Mouse (Mus musculus) left cerebral cortex, postnatal 10 days (tissue): Measurements from ENCODE around the gene Odf3l2. TPM values are rescaled to one million over a fixed set of nuclear protein-coding genes. Genes with fewer than 3 reads are reported as not detected.

Experiments used
- DNase-seq, 2 experiments: peaks; one replicate each; pipeline ENCODE4 v3.0.0; 2021 to 2022; ENCODE audit warnings: low spot score in 2 of 2, mixed read lengths in 1 of 2; ENCODE audit errors: extremely low spot score in 1 of 2
- intact Hi-C: fragments of 180-260 bp; cut with DNase I; formaldehyde crosslinking; loops from one replicate; pipeline ENCODE4 v1.15.1; 2025
- total RNA-seq, 2 experiments: library from RNA; stranded (reverse); gene quantifications; 2 replicates each; pipeline ENCODE4 v1.2.3; 2021

Odf3l2 gene
- under 1 TPM; 0.39 to 0.73 TPM for total RNA-seq

- intact Hi-C loops: no loop called here
- no peak for DNase-seq
Measured at GRCm38 (mm10) chr10:79645711-79646110, at the start of gene Odf3l2. Gene Odf3l2, minus strand, starts transcription at chr10:79645738.

DNA sequence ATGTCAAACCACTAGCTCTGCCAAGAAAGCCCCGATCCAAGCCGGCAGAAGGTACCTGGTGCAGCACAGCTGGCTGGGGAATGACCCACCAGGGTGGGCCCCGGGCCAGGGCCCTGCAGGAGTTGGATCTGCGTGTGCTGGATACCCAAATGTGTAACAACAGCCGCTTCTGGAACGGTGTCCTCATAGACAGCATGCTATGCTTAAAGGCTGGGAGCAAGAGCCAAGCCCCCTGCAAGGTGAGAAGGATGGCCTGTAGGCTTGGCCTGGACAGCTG is 48.8 kb upstream of the Odf3l2 start:
- intact Hi-C loops: no loop called here
- peak in 1 of 2 experiments; percentile 44 for DNase-seq

GRCm38 (mm10) chr10:79693580-79694378 is 48.2 kb upstream of the Odf3l2 start:
- intact Hi-C loops: no loop called here
- DNase-seq: peak in 1 of 2 experiments; percentile 40

DNA sequence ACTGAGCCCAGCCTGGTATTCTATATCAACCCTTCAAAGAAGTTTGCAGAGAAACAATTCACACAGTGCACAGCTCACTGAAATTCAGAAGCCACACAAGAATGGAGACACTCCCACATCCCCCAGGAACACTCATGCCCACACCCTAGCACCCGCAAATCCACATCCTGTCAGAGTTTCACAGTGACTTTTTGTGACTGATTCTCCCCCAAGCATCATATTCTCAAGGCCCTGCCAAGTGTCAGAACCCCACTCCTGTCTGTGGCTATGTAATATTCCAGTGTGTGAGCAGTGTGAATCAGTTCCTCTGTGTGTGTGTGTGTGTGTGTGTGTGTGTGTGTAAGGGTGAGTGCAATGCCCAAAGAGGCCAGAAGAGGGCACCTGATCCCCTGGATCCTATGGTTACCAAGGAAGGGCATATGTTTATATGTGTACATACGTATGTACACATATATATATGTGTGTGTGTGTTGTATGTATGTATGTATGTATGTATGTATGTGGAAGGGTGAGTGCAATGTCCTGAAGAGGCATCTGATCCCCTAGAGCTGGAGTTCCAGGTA is 46.5 kb upstream of the Odf3l2 start:
- no peak for DNase-seq
- intact Hi-C loops: no loop called here

DNA sequence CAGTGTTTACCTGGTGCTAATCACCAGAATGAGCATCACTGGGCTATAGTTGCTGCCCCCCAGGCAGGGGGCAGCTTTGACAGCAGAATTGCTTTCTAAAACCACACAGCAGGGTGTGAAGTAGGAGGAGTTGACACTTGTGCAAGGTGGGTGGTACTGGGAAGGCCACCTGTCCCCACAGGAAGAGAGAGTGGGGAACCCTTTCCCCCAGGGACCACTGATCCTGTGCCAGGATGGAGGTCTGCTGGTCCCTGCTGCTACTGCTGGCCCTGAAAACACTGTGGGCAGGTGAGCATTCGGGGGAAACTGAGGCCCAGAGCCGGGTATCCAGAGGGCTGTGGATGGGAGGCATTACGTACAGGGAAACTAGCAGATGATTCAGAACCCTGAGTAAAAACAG is 43.6 kb upstream of the Odf3l2 start:
- DNase-seq: peak in 1 of 2 experiments; percentile 34
- intact Hi-C loops: no loop called here

DNA sequence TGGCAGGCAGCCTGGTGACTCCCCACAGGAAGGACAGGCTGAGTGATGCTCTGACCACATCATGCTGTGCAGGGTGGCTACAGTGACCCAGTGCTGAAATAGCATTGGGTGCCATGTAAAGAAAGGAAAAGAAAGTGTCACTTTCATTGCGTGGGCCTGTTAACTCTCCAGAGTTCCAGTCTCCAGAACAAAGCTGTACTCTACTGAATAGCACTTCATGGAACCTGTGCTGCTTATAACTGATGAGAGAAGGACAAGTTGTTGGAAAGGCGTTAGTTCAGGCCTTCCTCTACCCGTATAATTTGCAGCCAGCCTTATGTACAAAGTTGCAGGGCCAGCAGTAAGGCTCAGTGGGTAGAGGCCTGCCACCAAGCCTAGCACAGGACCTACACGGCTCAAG is 43.2 kb upstream of the Odf3l2 start, which contains the start of gene Gzmm:
Gzmm (plus strand) TSS at position 301 of the 400 bp plus-strand sequence.
- intact Hi-C loops: no loop called here

GRCm38 (mm10) chr10:79687513-79687912 is 42.0 kb upstream of the Odf3l2 start:
- intact Hi-C loops: no loop called here
- no peak for DNase-seq

More for the DNA sequence above, 43.2 kb upstream of the Odf3l2 start, which contains the start of gene Gzmm:
- no peak for DNase-seq

DNA sequence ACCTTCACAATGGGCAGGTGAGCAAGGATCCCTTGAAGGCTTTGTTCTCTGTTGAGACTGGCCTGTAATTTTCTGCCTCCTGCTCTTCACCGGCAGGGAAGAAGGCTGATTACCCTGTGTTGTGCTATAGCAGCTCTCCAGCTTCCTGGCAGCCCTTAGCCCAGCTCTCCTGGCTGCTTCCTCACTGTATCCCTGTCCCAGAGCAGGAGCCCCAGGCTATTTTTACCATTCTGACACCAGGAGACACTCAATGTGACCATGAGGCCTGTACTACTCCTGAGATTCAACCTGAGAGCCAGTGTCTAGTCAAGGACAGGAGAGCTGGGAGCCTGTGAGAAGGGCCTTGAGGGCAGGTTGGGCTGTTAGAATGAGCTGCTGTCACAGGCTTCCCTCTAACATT is 41.2 kb upstream of the Odf3l2 start:
- intact Hi-C loops: no loop called here
- no peak for DNase-seq

GRCm38 (mm10) chr10:79686219-79686618 is 40.7 kb upstream of the Odf3l2 start:
- no peak for DNase-seq
- intact Hi-C loops: no loop called here

DNA sequence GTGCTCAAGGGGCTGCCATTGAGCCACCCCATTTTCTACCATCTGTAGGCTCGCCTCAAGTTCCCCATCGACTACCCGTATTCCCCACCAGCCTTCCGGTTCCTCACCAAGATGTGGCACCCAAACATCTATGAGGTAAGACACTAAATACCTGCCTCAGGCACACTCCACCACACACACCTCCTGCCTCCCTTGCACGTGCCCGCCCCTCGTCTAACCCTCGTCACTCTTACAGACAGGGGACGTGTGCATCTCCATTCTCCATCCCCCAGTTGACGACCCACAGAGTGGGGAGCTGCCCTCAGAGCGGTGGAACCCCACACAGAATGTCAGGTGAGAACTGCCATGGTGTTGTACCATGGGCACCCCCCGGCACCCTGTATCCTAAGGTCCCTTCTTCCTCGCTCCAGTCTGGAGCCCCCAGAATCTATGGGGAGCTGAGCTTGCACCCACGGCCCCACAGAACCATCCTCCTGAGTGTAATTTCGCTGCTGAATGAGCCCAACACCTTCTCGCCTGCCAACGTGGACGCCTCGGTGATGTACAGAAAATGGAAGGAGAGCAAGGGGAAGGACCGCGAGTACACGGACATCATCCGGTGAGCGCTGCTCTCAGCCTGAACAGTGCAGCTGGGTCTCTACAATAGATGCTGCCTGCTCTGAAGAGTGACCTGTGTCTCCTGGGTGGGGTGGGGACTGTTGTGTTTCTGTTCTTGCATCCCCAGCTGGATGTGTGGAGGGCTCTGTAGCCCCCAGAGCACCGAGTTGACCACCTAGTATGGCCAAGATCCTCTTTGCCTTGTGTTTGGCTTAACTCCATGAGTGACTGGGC is 39.4 kb upstream of the Odf3l2 start:
- peak in 1 of 2 experiments; percentile 25 for DNase-seq
- intact Hi-C loops: no loop called here

- intact Hi-C loops: no loop called here
- DNase-seq: peak in 1 of 2 experiments; percentile 26
Measured at GRCm38 (mm10) chr10:79683726-79684640, 38.4 kb upstream of the Odf3l2 start.

DNA sequence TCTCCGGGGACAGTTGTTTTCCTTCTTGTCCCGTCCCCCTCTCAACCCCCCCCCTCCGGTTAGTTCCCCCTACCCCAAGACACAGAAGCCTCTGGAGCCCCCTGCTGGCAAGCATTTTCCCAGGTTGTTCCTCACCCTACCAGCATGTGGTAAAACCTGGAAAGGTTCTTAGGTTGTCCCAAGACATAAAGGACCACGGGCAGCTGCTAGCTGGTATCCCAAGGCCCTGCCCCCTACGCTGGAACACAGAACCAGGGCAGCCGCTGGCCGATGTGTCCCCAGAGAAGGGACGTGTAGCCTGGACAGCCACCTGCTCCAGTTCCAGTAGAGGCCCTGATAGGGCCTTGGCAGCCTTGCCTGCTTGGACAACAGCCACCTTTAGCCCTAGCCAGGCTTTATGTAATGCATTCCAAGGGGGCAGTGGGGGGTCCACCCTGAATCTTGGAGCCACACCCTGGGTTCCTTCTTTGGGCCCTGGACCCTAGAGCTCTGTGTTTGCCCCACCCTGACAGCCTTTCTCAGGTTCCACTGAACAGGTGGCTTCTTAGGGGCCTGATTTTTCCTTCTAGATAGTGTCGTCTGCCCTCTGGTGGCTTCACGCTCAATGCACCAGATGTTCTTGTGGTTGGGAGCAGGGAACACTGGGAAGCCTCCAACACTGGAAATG is 37.5 kb upstream of the Odf3l2 start:
- intact Hi-C loops: no loop called here
- DNase-seq: peak in 1 of 2 experiments; percentile 81

DNA sequence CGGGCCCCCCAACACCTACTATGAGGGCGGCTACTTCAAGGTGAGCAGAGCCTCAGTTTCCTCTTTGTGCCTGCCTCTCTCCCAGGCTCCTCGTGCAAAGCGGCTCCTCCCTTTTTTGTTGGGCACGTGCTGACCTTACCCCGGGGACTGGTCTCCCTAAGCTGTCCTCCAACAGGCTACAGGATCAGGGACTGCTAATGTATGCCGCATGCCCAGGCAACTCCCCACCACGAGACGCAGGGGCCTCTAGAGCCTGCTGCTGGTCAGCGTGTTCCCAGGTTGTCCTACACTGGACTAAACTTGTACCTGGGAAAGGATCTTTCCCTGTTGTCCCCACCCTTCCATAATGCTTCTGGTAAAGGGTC is 37.0 kb upstream of the Odf3l2 start:
- DNase-seq: peak in 1 of 2 experiments; percentile 50
- intact Hi-C loops: no loop called here

DNA sequence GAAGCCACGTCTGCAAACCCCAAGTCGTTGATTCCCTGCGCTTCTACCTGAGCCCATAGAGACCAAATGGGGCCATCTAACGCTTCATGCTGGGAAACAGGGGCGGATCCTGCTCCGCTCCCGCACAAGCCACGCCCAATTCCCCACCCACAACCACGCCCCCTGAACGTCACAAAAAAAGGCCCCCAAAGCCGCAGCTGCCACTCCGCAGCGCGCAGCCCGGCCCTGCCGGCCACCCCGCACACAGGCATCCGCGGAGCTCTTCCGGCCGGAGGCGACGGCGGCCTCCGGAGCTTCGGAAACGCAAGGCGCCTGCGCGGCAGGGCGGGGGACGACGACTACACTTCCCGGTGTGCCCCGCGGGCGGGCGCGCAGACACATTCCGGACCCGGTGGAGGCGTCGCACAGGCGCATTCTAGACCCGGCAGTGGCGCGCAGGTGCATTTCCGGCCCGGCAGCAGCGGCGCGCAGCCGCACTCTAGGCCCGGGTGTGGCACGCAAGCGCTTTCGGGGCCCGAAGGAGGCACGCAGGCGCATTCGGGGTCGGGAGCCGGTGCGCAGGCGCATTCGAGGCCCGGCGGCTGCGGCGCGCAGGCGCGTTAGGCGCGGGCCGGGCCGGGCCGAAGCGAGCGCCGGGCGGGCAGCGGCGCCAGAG is 36.2 kb upstream of the Odf3l2 start, which contains the start of gene Cdc34:
Cdc34 (plus strand) TSS at position 605 of the 655 bp plus-strand sequence.
- DNase-seq: peak; percentile 99 to 100
- intact Hi-C loops: no loop called here

DNA sequence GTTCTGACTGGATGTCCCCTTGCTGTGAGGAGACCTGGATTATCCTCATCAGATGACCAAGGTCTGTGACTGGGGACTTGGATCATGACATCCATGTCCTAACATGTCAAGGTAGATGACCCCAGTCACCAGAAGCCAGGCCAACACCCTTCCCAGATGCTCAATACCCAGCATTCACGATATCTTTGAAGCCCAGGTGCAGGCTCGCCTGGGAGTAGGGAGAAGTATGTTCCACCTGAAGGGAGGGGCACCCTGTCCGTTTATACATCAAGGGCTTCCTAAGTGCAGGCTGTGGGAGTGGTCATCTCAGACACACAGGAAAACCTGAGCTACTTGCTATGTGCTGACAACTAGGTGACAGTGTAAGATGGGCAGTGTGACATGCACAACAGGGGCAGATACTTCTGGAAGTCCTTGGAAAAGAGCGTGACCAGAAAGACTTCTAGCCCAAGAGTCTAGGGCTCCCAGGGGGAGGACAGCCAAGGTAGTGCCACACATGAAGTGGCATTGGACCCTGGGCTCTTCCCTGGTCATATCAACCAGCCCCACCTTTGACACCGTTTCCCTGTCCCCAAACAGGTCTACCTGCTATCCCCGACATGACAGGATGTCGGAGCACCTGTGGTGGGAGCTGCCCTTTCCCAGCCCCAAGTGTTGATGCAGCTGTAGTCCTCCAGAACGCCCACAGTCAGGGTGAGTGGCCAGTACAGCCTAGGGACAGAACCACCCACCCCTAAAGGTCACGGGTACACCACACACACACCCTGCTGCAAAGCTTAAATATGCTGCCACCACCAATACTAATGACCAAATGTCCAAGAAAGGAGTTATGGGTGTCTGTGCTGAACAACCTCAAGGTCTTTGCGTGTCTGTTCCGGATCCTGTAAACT is 35.3 kb upstream of the Odf3l2 start:
- intact Hi-C loops: no loop called here
- DNase-seq: peak in 1 of 2 experiments; percentile 50

DNA sequence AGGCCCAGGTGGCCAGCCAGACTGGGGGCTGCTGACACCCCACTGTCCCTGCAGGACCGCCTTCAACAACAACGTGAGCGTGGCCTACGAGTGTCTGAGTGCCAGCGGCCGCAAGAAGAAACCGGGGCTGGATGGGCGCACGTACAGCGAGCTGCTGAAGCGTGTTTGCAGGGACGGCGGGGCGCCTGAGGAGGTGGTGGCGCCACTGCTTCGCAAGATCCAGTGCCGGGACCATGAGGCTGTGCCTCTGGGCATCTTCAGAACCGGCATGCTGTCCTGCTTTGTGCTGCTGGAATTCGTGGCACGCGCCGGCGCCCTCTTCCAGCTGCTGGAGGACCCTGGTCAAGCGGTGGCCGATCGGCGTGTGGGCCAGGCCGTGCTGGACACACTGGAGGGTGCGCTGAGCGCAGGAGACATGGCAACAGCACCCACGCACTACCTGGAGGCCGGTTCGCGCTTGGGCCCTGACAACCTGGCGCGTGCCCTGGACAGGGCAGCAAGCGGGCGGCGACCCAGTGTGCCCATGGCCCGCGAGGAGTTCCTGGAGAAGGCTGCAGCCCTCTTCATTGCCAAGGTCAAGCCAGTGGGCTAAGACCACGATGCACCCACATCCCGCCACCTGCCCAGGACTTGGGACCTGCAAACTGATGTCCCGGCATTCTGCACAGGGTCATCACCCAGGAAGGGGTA is 30.0 kb upstream of the Odf3l2 start:
- no peak for DNase-seq
- intact Hi-C loops: no loop called here
